Mouse (Mus musculus): ENCODE results near the gene Tmem163.

DNA sequence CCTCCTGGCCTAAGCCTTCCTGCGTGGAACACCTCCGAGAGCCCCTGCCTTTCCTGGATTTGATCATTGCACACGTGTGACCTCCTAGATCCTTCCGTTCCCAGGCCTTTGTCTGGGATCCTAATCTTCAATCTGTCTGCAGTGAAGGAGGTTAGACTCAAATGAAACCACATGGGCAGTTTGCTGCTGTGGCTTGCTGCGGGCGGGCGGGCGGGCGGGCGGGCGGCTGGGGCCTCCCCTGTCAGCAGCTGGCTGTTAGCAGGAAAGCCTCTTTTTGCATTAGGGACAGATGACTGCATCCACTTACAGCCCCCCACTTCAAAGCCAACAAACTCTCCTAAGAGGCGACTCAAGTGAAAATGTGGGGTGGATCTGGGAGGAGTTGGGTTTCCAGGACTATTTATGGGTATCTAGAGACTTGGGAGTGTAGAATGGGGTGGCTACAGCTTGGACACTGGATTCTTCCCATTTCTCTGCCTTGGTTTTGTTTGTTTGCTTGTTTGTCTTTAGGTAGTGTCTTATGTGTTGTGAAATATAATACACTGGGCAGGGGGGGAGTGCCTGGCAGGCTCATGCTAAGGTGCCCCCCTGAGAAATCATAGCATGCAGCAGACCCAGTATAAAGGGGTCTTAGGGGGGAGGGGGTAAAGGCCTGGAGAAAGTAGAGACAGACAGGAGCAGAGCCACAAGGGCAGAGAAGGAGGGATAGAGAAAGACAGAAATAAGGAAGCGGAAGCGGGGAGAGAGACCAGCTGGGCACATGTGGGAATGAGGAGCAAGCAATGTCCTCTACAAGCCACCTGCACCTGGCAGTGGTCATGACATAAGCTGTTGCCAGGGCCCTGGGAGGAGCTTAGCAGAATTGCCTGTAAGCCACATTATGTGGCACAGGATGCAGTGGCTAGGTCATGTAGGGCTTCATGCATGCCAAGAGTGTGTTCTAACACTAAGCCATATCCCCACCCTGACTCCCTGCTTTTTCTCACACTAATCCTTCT lies 236.2 kb downstream of the Tmem163 start:
- TF ChIP-seq MAX (IDR thresholded peaks at IDR 0.05): no peak
- no peak for TF ChIP-seq USF1 (IDR thresholded peaks at IDR 0.05; ENCODE audit: low read depth)
- no peak for TF ChIP-seq CTCF (IDR thresholded peaks at IDR 0.05; ENCODE audit: control insufficient read depth, insufficient read depth, insufficient read length)
- no peak for TF ChIP-seq MYOD1 (IDR thresholded peaks at IDR 0.05; ENCODE audit: control insufficient read depth, insufficient read length, low read depth)
- no peak for TF ChIP-seq CEBPB (IDR thresholded peaks at IDR 0.05; ENCODE audit: low read depth)
- no peak for TF ChIP-seq MYOG (IDR thresholded peaks at IDR 0.05; ENCODE audit: control insufficient read depth, extremely low read depth, insufficient read length)
- no peak for TF ChIP-seq FOSL1 (IDR thresholded peaks at IDR 0.05; ENCODE audit: insufficient read depth, low read length, poor library complexity, severe bottlenecking)

Data from C2C12 (cell line).